Mouse (Mus musculus): Measurements from ENCODE around the gene Prpf38a. TPM values are rescaled to one million over a fixed set of nuclear protein-coding genes. Genes with fewer than 3 reads are reported as not detected.

Gene Prpf38a
- polyA plus RNA-seq, 1 experiment from 2014 or later: 74.2 TPM

GRCm38 (mm10) chr4:108608651-108609050 lies 29.5 kb upstream of the Prpf38a start:
- H3K9me3 ChIP-seq (replicated peaks; ENCODE audit: control insufficient read depth, low read length): no peaks in the 10 kb centered on the region
- WGBS: 83% methylated on average over 3 of the region's 3 CpGs
- no peak overlapping the region for H3K9ac ChIP-seq (ENCODE audit: low read length)
- no peak overlapping the region for H3K4me2 ChIP-seq (ENCODE audit: low read depth, low read length)
- no peaks in the 10 kb centered on the region for H3K36me3 ChIP-seq (ENCODE audit: control insufficient read depth, insufficient read depth, low read length)
- no peak for ATAC-seq (ENCODE audit: insufficient read depth, low FRiP score)
- no peak overlapping the region for H3K27ac ChIP-seq (ENCODE audit: low read length)
- no peak overlapping the region for H3K4me3 ChIP-seq (replicated peaks; ENCODE audit: low read length)
- no peaks in the 10 kb centered on the region for H3K4me1 ChIP-seq (ENCODE audit: control insufficient read depth, insufficient read depth, low read length)
- no peaks in the 10 kb centered on the region for H3K27me3 ChIP-seq (ENCODE audit: control insufficient read depth, insufficient read depth, low read length)

GRCm38 (mm10) chr4:108601870-108602269 lies 22.7 kb upstream of the Prpf38a start:
- Histone ChIP-seq H3K36me3 (ENCODE audit: control insufficient read depth, insufficient read depth, low read length) (no peaks in the 10 kb centered on the region), H3K27ac (ENCODE audit: low read length) (no peak overlapping the region), H3K4me3 (replicated peaks; ENCODE audit: low read length) (no peak overlapping the region), H3K27me3 (ENCODE audit: control insufficient read depth, insufficient read depth, low read length) (no peaks in the 10 kb centered on the region), H3K9me3 (replicated peaks; ENCODE audit: control insufficient read depth, low read length) (0 out of 2 replicates have a peak, but pooled peaks cover 2% of the 10 kb centered on the region), H3K4me1 (ENCODE audit: control insufficient read depth, insufficient read depth, low read length) (no peaks in the 10 kb centered on the region), H3K9ac (ENCODE audit: low read length) (no peak overlapping the region), H3K4me2 (ENCODE audit: low read depth, low read length) (no peak overlapping the region)
- ATAC-seq (ENCODE audit: insufficient read depth, low FRiP score): no peak
- 95% methylated on average over 7 of the region's 7 CpGs for WGBS

- no peak overlapping the region for H3K4me3 ChIP-seq (replicated peaks; ENCODE audit: low read length)
- H3K9me3 ChIP-seq (replicated peaks; ENCODE audit: control insufficient read depth, low read length): 0 out of 2 replicates have a peak, but pooled peaks cover 2% of the 10 kb centered on the region
- H3K9ac ChIP-seq (ENCODE audit: low read length): no peak overlapping the region
- no peak overlapping the region for H3K4me2 ChIP-seq (ENCODE audit: low read depth, low read length)
- H3K4me1 ChIP-seq (ENCODE audit: control insufficient read depth, insufficient read depth, low read length): no peaks in the 10 kb centered on the region
- H3K27ac ChIP-seq (ENCODE audit: low read length): no peak overlapping the region
- no peak for ATAC-seq (ENCODE audit: insufficient read depth, low FRiP score)
- 84% methylated on average over 4 of the region's 4 CpGs for WGBS
- H3K36me3 ChIP-seq (ENCODE audit: control insufficient read depth, insufficient read depth, low read length): no peaks in the 10 kb centered on the region
- no peaks in the 10 kb centered on the region for H3K27me3 ChIP-seq (ENCODE audit: control insufficient read depth, insufficient read depth, low read length)
Observed at GRCm38 (mm10) chr4:108598306-108598705, 19.2 kb upstream of the Prpf38a start.

GRCm38 (mm10) chr4:108595785-108596184 lies 16.6 kb upstream of the Prpf38a start:
- no peaks in the 10 kb centered on the region for H3K27me3 ChIP-seq (ENCODE audit: control insufficient read depth, insufficient read depth, low read length)
- 87% methylated on average over 1 of the region's 1 CpGs for WGBS
- H3K36me3 ChIP-seq (ENCODE audit: control insufficient read depth, insufficient read depth, low read length): no peaks in the 10 kb centered on the region
- no peak overlapping the region for H3K27ac ChIP-seq (ENCODE audit: low read length)
- no peak overlapping the region for H3K4me2 ChIP-seq (ENCODE audit: low read depth, low read length)
- no peak for ATAC-seq (ENCODE audit: insufficient read depth, low FRiP score)
- H3K9ac ChIP-seq (ENCODE audit: low read length): no peak overlapping the region
- no peaks in the 10 kb centered on the region for H3K4me1 ChIP-seq (ENCODE audit: control insufficient read depth, insufficient read depth, low read length)
- no peak overlapping the region for H3K4me3 ChIP-seq (replicated peaks; ENCODE audit: low read length)
- H3K9me3 ChIP-seq (replicated peaks; ENCODE audit: control insufficient read depth, low read length): no peaks in the 10 kb centered on the region

GRCm38 (mm10) chr4:108593376-108593775 lies 14.2 kb upstream of the Prpf38a start:
- no peak overlapping the region for H3K4me3 ChIP-seq (replicated peaks; ENCODE audit: low read length)
- H3K36me3 ChIP-seq (ENCODE audit: control insufficient read depth, insufficient read depth, low read length): no peaks in the 10 kb centered on the region
- H3K9me3 ChIP-seq (replicated peaks; ENCODE audit: control insufficient read depth, low read length): no peaks in the 10 kb centered on the region
- no peak overlapping the region for H3K9ac ChIP-seq (ENCODE audit: low read length)
- no peaks in the 10 kb centered on the region for H3K27me3 ChIP-seq (ENCODE audit: control insufficient read depth, insufficient read depth, low read length)
- H3K4me2 ChIP-seq (ENCODE audit: low read depth, low read length): no peak overlapping the region
- WGBS: 85% methylated on average over 2 of the region's 2 CpGs
- ATAC-seq (ENCODE audit: insufficient read depth, low FRiP score): no peak
- no peaks in the 10 kb centered on the region for H3K4me1 ChIP-seq (ENCODE audit: control insufficient read depth, insufficient read depth, low read length)
- no peak overlapping the region for H3K27ac ChIP-seq (ENCODE audit: low read length)

- no peak for ATAC-seq (ENCODE audit: insufficient read depth, low FRiP score)
- peaks cover 11% of the 10 kb centered on the region for H3K4me1 ChIP-seq (ENCODE audit: control insufficient read depth, insufficient read depth, low read length)
- peak overlapping the region; percentile 61 for H3K4me2 ChIP-seq (ENCODE audit: low read depth, low read length)
- peak overlapping the region; percentile 60 for H3K4me3 ChIP-seq (replicated peaks; ENCODE audit: low read length)
- H3K27ac ChIP-seq (ENCODE audit: low read length): 0 out of 2 replicates have a peak overlapping the region, but pooled peaks have one; percentile 29
- H3K36me3 ChIP-seq (ENCODE audit: control insufficient read depth, insufficient read depth, low read length): peaks cover 10% of the 10 kb centered on the region; the same call in 1 of the 2 replicates
- H3K27me3 ChIP-seq (ENCODE audit: control insufficient read depth, insufficient read depth, low read length): no peaks in the 10 kb centered on the region
- under 1% methylated on average over 16 of the region's 16 CpGs for WGBS
- H3K9me3 ChIP-seq (replicated peaks; ENCODE audit: control insufficient read depth, low read length): no peaks in the 10 kb centered on the region
- peak overlapping the region; percentile 59 for H3K9ac ChIP-seq (ENCODE audit: low read length)
Observed at GRCm38 (mm10) chr4:108579743-108580411, 741 bp upstream of the Prpf38a start.

GRCm38 (mm10) chr4:108572644-108573043 lies 6.5 kb downstream of the Prpf38a start:
- no peak overlapping the region for H3K4me2 ChIP-seq (ENCODE audit: low read depth, low read length)
- no peak for ATAC-seq (ENCODE audit: insufficient read depth, low FRiP score)
- no peak overlapping the region for H3K9ac ChIP-seq (ENCODE audit: low read length)
- no peaks in the 10 kb centered on the region for H3K27me3 ChIP-seq (ENCODE audit: control insufficient read depth, insufficient read depth, low read length)
- H3K4me1 ChIP-seq (ENCODE audit: control insufficient read depth, insufficient read depth, low read length): peaks cover 2% of the 10 kb centered on the region; the same call in 1 of the 2 replicates
- no peaks in the 10 kb centered on the region for H3K9me3 ChIP-seq (replicated peaks; ENCODE audit: control insufficient read depth, low read length)
- 96% methylated on average over 3 of the region's 3 CpGs for WGBS
- H3K36me3 ChIP-seq (ENCODE audit: control insufficient read depth, insufficient read depth, low read length): peaks cover 20% of the 10 kb centered on the region
- no peak overlapping the region for H3K4me3 ChIP-seq (replicated peaks; ENCODE audit: low read length)
- H3K27ac ChIP-seq (ENCODE audit: low read length): no peak overlapping the region

GRCm38 (mm10) chr4:108565026-108565425 lies 14.1 kb downstream of the Prpf38a start:
- no peak overlapping the region for H3K4me3 ChIP-seq (replicated peaks; ENCODE audit: low read length)
- no peak overlapping the region for H3K27ac ChIP-seq (ENCODE audit: low read length)
- WGBS: 70% methylated on average over 1 of the region's 1 CpGs
- no peaks in the 10 kb centered on the region for H3K27me3 ChIP-seq (ENCODE audit: control insufficient read depth, insufficient read depth, low read length)
- no peaks in the 10 kb centered on the region for H3K4me1 ChIP-seq (ENCODE audit: control insufficient read depth, insufficient read depth, low read length)
- H3K4me2 ChIP-seq (ENCODE audit: low read depth, low read length): no peak overlapping the region
- ATAC-seq (ENCODE audit: insufficient read depth, low FRiP score): no peak
- H3K9ac ChIP-seq (ENCODE audit: low read length): no peak overlapping the region
- no peaks in the 10 kb centered on the region for H3K9me3 ChIP-seq (replicated peaks; ENCODE audit: control insufficient read depth, low read length)
- peaks cover 19% of the 10 kb centered on the region; the same call in 1 of the 2 replicates for H3K36me3 ChIP-seq (ENCODE audit: control insufficient read depth, insufficient read depth, low read length)

GRCm38 (mm10) chr4:108539701-108540100 lies 39.4 kb downstream of the Prpf38a start:
- Histone ChIP-seq H3K4me3 (replicated peaks; ENCODE audit: low read length) (no peak overlapping the region), H3K27ac (ENCODE audit: low read length) (no peak overlapping the region), H3K9me3 (replicated peaks; ENCODE audit: control insufficient read depth, low read length) (no peaks in the 10 kb centered on the region), H3K27me3 (ENCODE audit: control insufficient read depth, insufficient read depth, low read length) (no peaks in the 10 kb centered on the region), H3K9ac (ENCODE audit: low read length) (no peak overlapping the region), H3K4me2 (ENCODE audit: low read depth, low read length) (no peak overlapping the region), H3K4me1 (ENCODE audit: control insufficient read depth, insufficient read depth, low read length) (no peaks in the 10 kb centered on the region), H3K36me3 (ENCODE audit: control insufficient read depth, insufficient read depth, low read length) (peaks cover 3% of the 10 kb centered on the region; the same call in 1 of the 2 replicates)
- ATAC-seq (ENCODE audit: insufficient read depth, low FRiP score): no peak
- WGBS: 85% methylated on average over 2 of the region's 2 CpGs
